Mouse (Mus musculus) CH12.LX (cell line): ENCODE measurements around the gene Gm9573. TPM values are rescaled to one million over a fixed set of nuclear protein-coding genes. Genes with fewer than 3 reads are reported as not detected.

Experiments
- DNase-seq: peaks from one replicate; pipeline ENCODE4 v3.0.0-alpha.2; 2013; ENCODE audit errors: extremely low read depth
- H3K27ac ChIP-seq: 2 replicates; pipeline ENCODE4 v1.5.1; 2012; ENCODE audit warnings: low read depth, mild to moderate bottlenecking, control low read depth, moderate library complexity; ENCODE audit not compliant: insufficient read depth
- H3K27me3 ChIP-seq: replicated peaks from 2 replicates; pipeline ENCODE3; 2012; ENCODE audit warnings: inconsistent platforms
- H3K36me3 ChIP-seq, 2 experiments: replicated peaks in 1 of 2; 2 replicates each; pipeline versions ENCODE3 to v1.6.1; 2012; ENCODE audit warnings: inconsistent platforms in 1 of 2, low read length in 1 of 2, mild to moderate bottlenecking in 1 of 2, mixed read lengths in 1 of 2, moderate library complexity in 1 of 2; ENCODE audit not compliant: control insufficient read depth in 1 of 2, insufficient read depth in 1 of 2
- H3K4me1 ChIP-seq, 2 experiments: 2 replicates each; pipeline ENCODE4 v1.6.1; 2012; ENCODE audit warnings: inconsistent platforms in 1 of 2, moderate library complexity in 1 of 2; ENCODE audit not compliant: insufficient read depth in 2 of 2, control insufficient read depth in 1 of 2
- H3K4me2 ChIP-seq: 2 replicates; pipeline ENCODE4 v1.6.1; 2012; ENCODE audit warnings: low read depth, mild to moderate bottlenecking, control low read depth; ENCODE audit not compliant: poor library complexity, insufficient read depth, severe bottlenecking
- H3K4me3 ChIP-seq, 3 experiments: fragments of 150-350 bp in 1 of 3; sonication (generic) in 1 of 3; replicated peaks in 1 of 3; 2 replicates each; pipeline versions ENCODE3 to v1.5.1; 2011 to 2012; ENCODE audit warnings: low read depth in 2 of 3, low read length in 2 of 3, mild to moderate bottlenecking in 2 of 3, moderate library complexity in 2 of 3, control low read depth in 1 of 3, improper control_type of control experiment in 1 of 3, inconsistent platforms in 1 of 3, mixed read lengths in 1 of 3; ENCODE audit not compliant: poor library complexity in 1 of 3
- H3K79me2 ChIP-seq: replicated peaks from 2 replicates; pipeline ENCODE4 v1.6.1; 2012; ENCODE audit warnings: mild to moderate bottlenecking, moderate library complexity; ENCODE audit not compliant: control insufficient read depth, poor library complexity, insufficient read depth, severe bottlenecking; ENCODE audit errors: extremely low read depth
- H3K9ac ChIP-seq: 2 replicates; pipeline ENCODE4 v1.6.1; 2012; ENCODE audit warnings: low read depth, mild to moderate bottlenecking, control low read depth, moderate library complexity; ENCODE audit not compliant: insufficient read depth
- H3K9me3 ChIP-seq: replicated peaks from 2 replicates; pipeline ENCODE3; 2012; ENCODE audit warnings: low read length, inconsistent platforms, mixed read lengths
- ELF1 ChIP-seq: IDR thresholded peaks from 2 replicates; pipeline ENCODE4 v1.6.1; 2014; ENCODE audit warnings: low read depth, mild to moderate bottlenecking, inconsistent platforms, low read length, improper control_type of control experiment
- HCFC1 ChIP-seq: IDR thresholded peaks from 2 replicates; pipeline ENCODE4 v1.6.1; 2012; ENCODE audit warnings: low read depth, mild to moderate bottlenecking, inconsistent platforms, low read length, improper control_type of control experiment
- IRF4 ChIP-seq: IDR thresholded peaks from 2 replicates; pipeline ENCODE4 v1.6.1; 2014; ENCODE audit warnings: low read depth, mild to moderate bottlenecking, inconsistent platforms, low read length, improper control_type of control experiment
- JUN ChIP-seq: IDR thresholded peaks from 2 replicates; pipeline ENCODE4 v1.6.1; 2011; ENCODE audit warnings: low read depth, mild to moderate bottlenecking, low read length, improper control_type of control experiment, moderate library complexity; ENCODE audit not compliant: insufficient read depth
- MAFK ChIP-seq: IDR thresholded peaks from 2 replicates; pipeline ENCODE4 v1.6.1; 2011; ENCODE audit warnings: low read length, improper control_type of control experiment; ENCODE audit not compliant: insufficient replicate concordance
- MAX ChIP-seq: IDR thresholded peaks from 2 replicates; pipeline ENCODE4 v1.6.1; 2011; ENCODE audit warnings: low read length, improper control_type of control experiment
- MEF2A ChIP-seq: IDR thresholded peaks from 2 replicates; pipeline ENCODE4 v1.6.1; 2014; ENCODE audit warnings: low read depth, mild to moderate bottlenecking, inconsistent platforms, low read length, improper control_type of control experiment, borderline replicate concordance
- MYC ChIP-seq: IDR thresholded peaks from 2 replicates; pipeline ENCODE4 v1.6.1; 2011; ENCODE audit warnings: low read depth, mild to moderate bottlenecking, improper control_type of control experiment, low read length
- NELFE ChIP-seq: IDR thresholded peaks from 2 replicates; pipeline ENCODE4 v1.6.1; 2011; ENCODE audit warnings: low read depth, low read length, improper control_type of control experiment
- NRF1 ChIP-seq: IDR thresholded peaks from 2 replicates; pipeline ENCODE4 v1.6.1; 2014; ENCODE audit warnings: low read depth, mild to moderate bottlenecking, inconsistent platforms, low read length, improper control_type of control experiment, moderate library complexity
- RAD21 ChIP-seq: IDR thresholded peaks from 2 replicates; pipeline ENCODE4 v1.6.1; 2011; ENCODE audit warnings: low read depth, mild to moderate bottlenecking, low read length, improper control_type of control experiment, moderate library complexity
- TBP ChIP-seq: conservative IDR thresholded peaks from 2 replicates; pipeline ENCODE4 v1.6.1; 2011; ENCODE audit warnings: low read depth, low read length, improper control_type of control experiment
- USF2 ChIP-seq: conservative IDR thresholded peaks from 2 replicates; pipeline ENCODE4 v1.6.1; 2011; ENCODE audit warnings: low read depth, low read length, improper control_type of control experiment
- ZC3H11A ChIP-seq: IDR thresholded peaks from 2 replicates; pipeline ENCODE4 v1.6.1; 2012; ENCODE audit warnings: low read depth, mild to moderate bottlenecking, inconsistent platforms, low read length, improper control_type of control experiment
- ZKSCAN1 ChIP-seq: IDR thresholded peaks from 2 replicates; pipeline ENCODE4 v1.6.1; 2012; ENCODE audit warnings: low read depth, inconsistent platforms, low read length, improper control_type of control experiment, borderline replicate concordance
- ZMIZ1 ChIP-seq: IDR thresholded peaks from 2 replicates; pipeline ENCODE4 v1.6.1; 2012; ENCODE audit warnings: low read depth, mild to moderate bottlenecking, inconsistent platforms, low read length, improper control_type of control experiment
- ZNF384 ChIP-seq: IDR thresholded peaks from 2 replicates; pipeline ENCODE4 v1.6.1; 2012; ENCODE audit warnings: low read depth, low read length, improper control_type of control experiment, inconsistent platforms
- dilution Hi-C: fragments of 300-500 bp; cut with MboI; formaldehyde crosslinking; loops from 2 replicates; pipeline ENCODE4 v1.14.3; 2020; ENCODE audit warnings: low sequenced_read_pairs; ENCODE audit not compliant: extremely low pct_unique_long_range_greater_than_20kb, extremely low pct_ligation_motif_present
- in situ Hi-C: fragments of 300-500 bp; cut with MboI; formaldehyde crosslinking; loops from 3 replicates; pipeline ENCODE4 v1.14.3; 2019; ENCODE audit warnings: low sequenced_read_pairs, low pct_ligation_motif_present, low pct_unique_long_range_greater_than_20kb, mixed read lengths
- polyA plus RNA-seq: library from polyadenylated mRNA; unstranded; fragments of >175 nt; gene quantifications from 2 replicates; pipeline ENCODE4 v1.2.1, GENCODE M21; 2012; ENCODE audit warnings: low read depth; ENCODE audit not compliant: insufficient read length
- total RNA-seq, 2 experiments: library from RNA; depleted of rRNA; stranded (reverse); fragments of 300-350 nt in 1 of 2; fragments of >200 nt in 1 of 2; gene quantifications; 2 replicates each; pipeline ENCODE4 v1.2.3; 2012 to 2014

The Gm9573 gene
- total and polyA plus RNA-seq, 3 experiments: not detected

GRCm38 (mm10) chr17:35569091-35569944 is 57.1 kb downstream of the Gm9573 start:
- no peak for DNase-seq

More at GRCm38 (mm10) chr17:35569091-35569944, 57.1 kb downstream of the Gm9573 start:
- TF ChIP-seq MEF2A (no peak), RAD21 (no peak), ZKSCAN1 (no peak), ZNF384 (no peak), JUN (no peak), NRF1 (no peak), IRF4 (no peak), HCFC1 (no peak), MYC (no peak), NELFE (no peak), ELF1 (no peak), ZMIZ1 (no peak), TBP (no peak), MAFK (no peak), MAX (no peak), ZC3H11A (no peak), USF2 (no peak)
- H3K36me3 ChIP-seq: no peaks in the 10 kb centered on the region
- H3K4me1 ChIP-seq: peaks cover 0 to 2% of the 10 kb centered on the region in 2 experiments; a peak in 1 of 4 replicates
- H3K9me3 ChIP-seq: peaks cover 9% of the 10 kb centered on the region
- H3K27ac ChIP-seq: no peak overlapping the region
- H3K27me3 ChIP-seq: peaks cover 23% of the 10 kb centered on the region
- no peak overlapping the region for H3K9ac ChIP-seq
- no peaks in the 10 kb centered on the region for H3K79me2 ChIP-seq
- H3K4me3 ChIP-seq: no peak overlapping the region
- dilution Hi-C loops: no loop called here
- in situ Hi-C loops: no loop called here
- H3K4me2 ChIP-seq: no peak overlapping the region

Other genes with a start within 250 kb of the Gm9573 start
Only the 20 nearest of the 21 such genes appear.
- 41.0 and 54.3 TPM in 2 replicates for gene H2-Q6, start 201.8 kb downstream of the Gm9573 start, total RNA-seq (2012; rRNA removed)
- gene H2-Q6, start 201.8 kb downstream of the Gm9573 start, total RNA-seq (2014; rRNA removed): 79.7 and 90.3 TPM in 2 replicates
- 122 and 141 TPM in 2 replicates for gene H2-Q6, start 201.8 kb downstream of the Gm9573 start, polyA plus RNA-seq
- 48.5 and 66.0 TPM in 2 replicates for gene H2-Q7, start 187.5 kb downstream of the Gm9573 start, total RNA-seq (2012; rRNA removed)
- 30.9 and 40.9 TPM in 2 replicates for gene H2-Q7, start 187.5 kb downstream of the Gm9573 start, total RNA-seq (2014; rRNA removed)
- gene H2-Q7, start 187.5 kb downstream of the Gm9573 start, polyA plus RNA-seq: 104 and 117 TPM in 2 replicates
- gene H2-Q10, start 156.5 kb downstream of the Gm9573 start, total RNA-seq (2012; rRNA removed): 2.2 and 2.4 TPM in 2 replicates
- gene H2-Q10, start 156.5 kb downstream of the Gm9573 start, total RNA-seq (2014; rRNA removed): 0.62 and 0.93 TPM in 2 replicates
- 60.0 and 83.0 TPM in 2 replicates for gene H2-Q10, start 156.5 kb downstream of the Gm9573 start, polyA plus RNA-seq
- 0.13 and 0.17 TPM in 2 replicates for gene Pou5f1, start 120.6 kb downstream of the Gm9573 start, total RNA-seq (2012; rRNA removed)
- not detected in 2 replicates for gene Pou5f1, start 120.6 kb downstream of the Gm9573 start, total RNA-seq (2014; rRNA removed)
- 0.38 TPM in 1 of 2 replicates, not detected in the other for gene Pou5f1, start 120.6 kb downstream of the Gm9573 start, polyA plus RNA-seq
- 37.7 and 46.0 TPM in 2 replicates for gene Tcf19, start 109.8 kb downstream of the Gm9573 start, total RNA-seq (2012; rRNA removed)
- 35.3 and 38.4 TPM in 2 replicates for gene Tcf19, start 109.8 kb downstream of the Gm9573 start, total RNA-seq (2014; rRNA removed)
- 25.3 and 29.7 TPM in 2 replicates for gene Tcf19, start 109.8 kb downstream of the Gm9573 start, polyA plus RNA-seq
- 11.5 and 13.0 TPM in 2 replicates for gene Cchcr1, start 109.5 kb downstream of the Gm9573 start, total RNA-seq (2012; rRNA removed)
- 5.2 and 8.0 TPM in 2 replicates for gene Cchcr1, start 109.5 kb downstream of the Gm9573 start, total RNA-seq (2014; rRNA removed)
- 11.3 and 12.7 TPM in 2 replicates for gene Cchcr1, start 109.5 kb downstream of the Gm9573 start, polyA plus RNA-seq
- gene Psors1c2, start 93.4 kb downstream of the Gm9573 start, total RNA-seq (2012; rRNA removed): not detected in 2 replicates
- gene Psors1c2, start 93.4 kb downstream of the Gm9573 start, total RNA-seq (2014; rRNA removed): not detected in 2 replicates
- gene Psors1c2, start 93.4 kb downstream of the Gm9573 start, polyA plus RNA-seq: 0.27 and 0.59 TPM in 2 replicates
- gene Cdsn, start 74.5 kb downstream of the Gm9573 start, total RNA-seq (2012; rRNA removed): 0.46 and 0.76 TPM in 2 replicates
- gene Cdsn, start 74.5 kb downstream of the Gm9573 start, total RNA-seq (2014; rRNA removed): 0.08 and 0.17 TPM in 2 replicates
- gene Cdsn, start 74.5 kb downstream of the Gm9573 start, polyA plus RNA-seq: 1.3 and 1.4 TPM in 2 replicates
- not detected in 2 replicates for gene 2300002M23Rik, start 59.2 kb downstream of the Gm9573 start, total RNA-seq (2012; rRNA removed)
- not detected in 2 replicates for gene 2300002M23Rik, start 59.2 kb downstream of the Gm9573 start, total RNA-seq (2014; rRNA removed)
- gene 2300002M23Rik, start 59.2 kb downstream of the Gm9573 start, polyA plus RNA-seq: not detected in 2 replicates
- gene Sfta2, start 25.1 kb downstream of the Gm9573 start, total RNA-seq (2012; rRNA removed): not detected in 2 replicates
- not detected in 2 replicates for gene Sfta2, start 25.1 kb downstream of the Gm9573 start, total RNA-seq (2014; rRNA removed)
- not detected in 2 replicates for gene Sfta2, start 25.1 kb downstream of the Gm9573 start, polyA plus RNA-seq
- 0.80 and 1.3 TPM in 2 replicates for gene Mucl3, start 17.1 kb upstream of the Gm9573 start, total RNA-seq (2012; rRNA removed)
- gene Mucl3, start 17.1 kb upstream of the Gm9573 start, total RNA-seq (2014; rRNA removed): 0.08 and 0.11 TPM in 2 replicates
- gene Mucl3, start 17.1 kb upstream of the Gm9573 start, polyA plus RNA-seq: 0.34 TPM in 2 replicates
- gene Vars2, start 41.0 kb upstream of the Gm9573 start, total RNA-seq (2012; rRNA removed): 26.3 and 30.3 TPM in 2 replicates
- gene Vars2, start 41.0 kb upstream of the Gm9573 start, total RNA-seq (2014; rRNA removed): 14.0 and 16.5 TPM in 2 replicates
- 23.0 and 26.6 TPM in 2 replicates for gene Vars2, start 41.0 kb upstream of the Gm9573 start, polyA plus RNA-seq
- 51.7 and 55.7 TPM in 2 replicates for gene Gtf2h4, start 47.1 kb upstream of the Gm9573 start, total RNA-seq (2012; rRNA removed)
- gene Gtf2h4, start 47.1 kb upstream of the Gm9573 start, total RNA-seq (2014; rRNA removed): 35.3 and 40.7 TPM in 2 replicates
- gene Gtf2h4, start 47.1 kb upstream of the Gm9573 start, polyA plus RNA-seq: 40.0 and 40.4 TPM in 2 replicates
- gene Ddr1, start 78.0 kb upstream of the Gm9573 start, total RNA-seq (2012; rRNA removed): 3.5 and 3.6 TPM in 2 replicates
- 0.83 and 1.3 TPM in 2 replicates for gene Ddr1, start 78.0 kb upstream of the Gm9573 start, total RNA-seq (2014; rRNA removed)
- 3.0 and 3.1 TPM in 2 replicates for gene Ddr1, start 78.0 kb upstream of the Gm9573 start, polyA plus RNA-seq
- gene Ier3, start 195.0 kb upstream of the Gm9573 start, total RNA-seq (2012; rRNA removed): 16.5 and 27.2 TPM in 2 replicates
- gene Ier3, start 195.0 kb upstream of the Gm9573 start, total RNA-seq (2014; rRNA removed): 13.9 and 15.0 TPM in 2 replicates
- 12.4 and 12.6 TPM in 2 replicates for gene Ier3, start 195.0 kb upstream of the Gm9573 start, polyA plus RNA-seq
- gene Flot1, start 196.6 kb upstream of the Gm9573 start, total RNA-seq (2012; rRNA removed): 14.2 and 21.6 TPM in 2 replicates
- 12.8 and 16.3 TPM in 2 replicates for gene Flot1, start 196.6 kb upstream of the Gm9573 start, total RNA-seq (2014; rRNA removed)
- gene Flot1, start 196.6 kb upstream of the Gm9573 start, polyA plus RNA-seq: 17.6 and 18.9 TPM in 2 replicates
- 1,014 and 1,058 TPM in 2 replicates for gene Tubb5, start 211.7 kb upstream of the Gm9573 start, total RNA-seq (2012; rRNA removed)
- 1,031 and 1,121 TPM in 2 replicates for gene Tubb5, start 211.7 kb upstream of the Gm9573 start, total RNA-seq (2014; rRNA removed)
- gene Tubb5, start 211.7 kb upstream of the Gm9573 start, polyA plus RNA-seq: 962 and 1,053 TPM in 2 replicates
- gene Mdc1, start 214.9 kb upstream of the Gm9573 start, total RNA-seq (2012; rRNA removed): 8.2 and 8.5 TPM in 2 replicates
- 2.4 and 3.3 TPM in 2 replicates for gene Mdc1, start 214.9 kb upstream of the Gm9573 start, total RNA-seq (2014; rRNA removed)
- gene Mdc1, start 214.9 kb upstream of the Gm9573 start, polyA plus RNA-seq: 14.4 and 15.7 TPM in 2 replicates
- gene Nrm, start 234.7 kb upstream of the Gm9573 start, total RNA-seq (2012; rRNA removed): 12.5 and 16.7 TPM in 2 replicates
- gene Nrm, start 234.7 kb upstream of the Gm9573 start, total RNA-seq (2014; rRNA removed): 10.0 and 12.1 TPM in 2 replicates
- 14.0 and 15.4 TPM in 2 replicates for gene Nrm, start 234.7 kb upstream of the Gm9573 start, polyA plus RNA-seq
- gene Ppp1r18, start 239.0 kb upstream of the Gm9573 start, total RNA-seq (2012; rRNA removed): 20.5 and 21.4 TPM in 2 replicates
- 7.5 and 8.5 TPM in 2 replicates for gene Ppp1r18, start 239.0 kb upstream of the Gm9573 start, total RNA-seq (2014; rRNA removed)
- gene Ppp1r18, start 239.0 kb upstream of the Gm9573 start, polyA plus RNA-seq: 48.9 and 50.1 TPM in 2 replicates